Mouse (Mus musculus) CD4-positive naive resting alpha-beta T cell, adult 76 days (primary cell): Measurements from ENCODE around the gene Ebp. TPM values are rescaled to one million over a fixed set of nuclear protein-coding genes. Genes with fewer than 3 reads are reported as not detected.

ENCODE experiments used
- total RNA-seq: library from RNA; stranded (reverse); gene quantifications from one replicate; pipeline ENCODE4 v1.2.4, GENCODE M21; 2023

The Ebp gene
- total RNA-seq: 30.0 TPM

GRCm38 (mm10) chrX:8193419-8193723 lies at the start of gene Ebp:
TSS of gene Ebp (minus strand) at chrX:8193512.

GRCm38 (mm10) chrX:8206015-8206693 lies 12.8 kb upstream of the Ebp start, which contains the start of gene Porcn:
TSS of gene Porcn (minus strand) at chrX:8206525.

GRCm38 (mm10) chrX:8175504-8176385 lies 17.6 kb downstream of the Ebp start, which contains the start of gene Tbc1d25:
TSS of gene Tbc1d25 (minus strand) at chrX:8176181.

GRCm38 (mm10) chrX:8145153-8145991 lies 47.9 kb downstream of the Ebp start, which contains the start of gene Rbm3:
TSS of gene Rbm3 (minus strand) at chrX:8145880.

Other genes with a start within 250 kb of the Ebp start
- gene Hdac6, start 245.6 kb downstream of the Ebp start, total RNA-seq: 17.4 TPM
- gene Gata1, start 215.4 kb downstream of the Ebp start, total RNA-seq: 3.6 TPM
- gene Glod5, start 175.0 kb downstream of the Ebp start, total RNA-seq: not detected
- 27.5 TPM for gene Suv39h1, start 118.8 kb downstream of the Ebp start, total RNA-seq
- 98.2 TPM for gene Was, start 103.0 kb downstream of the Ebp start, total RNA-seq
- gene Wdr13, start 60.6 kb downstream of the Ebp start, total RNA-seq: 42.6 TPM
- gene Rbm3, start 47.6 kb downstream of the Ebp start, total RNA-seq: 573 TPM
- 13.6 TPM for gene Tbc1d25, start 17.3 kb downstream of the Ebp start, total RNA-seq
- gene Porcn, start 13.0 kb upstream of the Ebp start, total RNA-seq: not detected
- 14.7 TPM for gene Ftsj1, start 58.9 kb upstream of the Ebp start, total RNA-seq
- 0.50 TPM for gene Slc38a5, start 77.6 kb upstream of the Ebp start, total RNA-seq
- not detected for gene Ssxb10, start 133.9 kb upstream of the Ebp start, total RNA-seq
- gene Ssxb9, start 173.5 kb upstream of the Ebp start, total RNA-seq: not detected
- not detected for gene Ssxb1, start 219.8 kb upstream of the Ebp start, total RNA-seq